Mouse (Mus musculus) R1 (cell line): ENCODE results near the gene Frrs1l.
A peak's percentile ranks its signal among the peaks of the same experiment; 100 is the strongest.

ENCODE experiments used
- DNase-seq: peaks from one replicate; pipeline ENCODE4 v3.0.0-alpha.2; 2018; ENCODE audit warnings: low read depth, low spot score

Frrs1l gene

GRCm38 (mm10) chr4:56914338-56914737 is 75.9 kb downstream of the Frrs1l start:
- DNase-seq: peak; percentile 40

GRCm38 (mm10) chr4:56912382-56913001 is 77.7 kb downstream of the Frrs1l start:
- DNase-seq: no peak

- no peak for DNase-seq
Observed at GRCm38 (mm10) chr4:56909568-56909967, 80.6 kb downstream of the Frrs1l start.

- DNase-seq: no peak
Observed at GRCm38 (mm10) chr4:56907671-56908070, 82.5 kb downstream of the Frrs1l start.
